Mouse (Mus musculus) monocyte, adult 2 months (primary cell): ENCODE measurements around the gene Aplnr.

Experiments
- DNase-seq, 2 experiments: peaks; one replicate each; pipeline ENCODE4 v3.0.0; 2022; ENCODE audit warnings: low spot score in 2 of 2, low read depth in 1 of 2

Gene Aplnr

DNA sequence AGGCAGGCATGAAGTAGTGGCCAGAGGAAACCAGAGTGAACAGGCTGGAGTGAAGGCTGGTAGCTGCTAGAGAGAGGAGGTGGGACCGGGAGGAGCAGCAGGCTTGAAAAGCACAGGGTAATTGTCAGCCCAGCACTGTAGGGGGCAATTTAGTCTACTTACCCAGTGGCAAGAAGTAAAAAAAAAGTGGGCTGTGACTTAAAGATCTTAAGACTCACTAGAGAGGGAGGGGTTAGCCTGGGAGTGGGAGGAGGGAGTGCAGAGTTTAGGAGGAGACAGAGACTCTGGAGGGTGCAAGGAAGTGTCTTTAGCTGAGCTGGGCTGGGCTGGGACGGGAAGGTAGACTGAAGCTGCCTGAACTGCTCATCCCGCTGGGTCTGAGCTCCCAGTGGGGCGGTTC is at the start of gene Aplnr:
Gene Aplnr (plus strand): TSS at position 137 of the 400 bp plus-strand sequence.
- no peak for DNase-seq

DNA sequence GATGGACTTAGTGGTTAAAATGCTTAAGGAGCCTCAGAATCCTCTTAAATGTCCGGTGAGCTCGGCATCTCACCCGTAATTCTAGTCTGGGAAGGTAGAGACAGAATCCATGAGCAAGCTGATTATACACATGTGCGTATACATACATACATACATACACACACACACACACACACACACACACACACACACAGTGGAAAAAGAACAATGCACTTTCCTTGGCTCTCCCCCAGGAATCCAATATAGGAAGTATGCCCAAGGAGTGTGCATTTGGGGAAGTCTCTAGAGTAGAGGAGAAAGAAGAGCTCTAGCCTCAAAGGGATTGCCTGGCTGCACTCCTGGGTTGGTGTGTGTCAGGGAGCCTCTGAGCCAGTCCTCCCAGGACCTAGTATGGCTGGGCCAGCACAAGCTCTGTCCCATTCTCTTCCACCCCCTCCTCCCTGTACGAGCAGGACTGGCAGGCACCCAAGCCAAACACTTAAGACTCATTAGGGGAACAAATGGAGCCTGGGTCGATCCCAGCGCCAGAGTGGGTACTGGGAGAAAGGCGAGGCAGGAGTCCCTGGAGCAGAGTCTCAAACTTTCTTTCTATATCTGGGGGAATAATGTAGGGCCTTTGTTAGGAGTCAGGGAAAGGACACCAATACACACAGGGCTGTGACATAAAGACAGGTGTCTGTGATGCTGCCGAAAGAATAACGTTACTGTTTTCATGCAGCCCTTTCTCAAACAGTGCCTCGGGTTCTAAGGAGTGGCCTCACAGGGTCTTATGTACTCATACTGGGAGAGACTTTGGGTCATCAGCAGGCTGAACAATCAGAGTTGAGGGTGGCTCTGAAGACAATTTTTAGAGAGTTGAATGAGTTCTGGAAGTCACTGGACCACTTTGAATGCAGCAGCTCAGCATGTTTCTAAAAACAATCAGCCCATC is 47.0 kb upstream of the Aplnr start:
- DNase-seq, result no peak

DNA sequence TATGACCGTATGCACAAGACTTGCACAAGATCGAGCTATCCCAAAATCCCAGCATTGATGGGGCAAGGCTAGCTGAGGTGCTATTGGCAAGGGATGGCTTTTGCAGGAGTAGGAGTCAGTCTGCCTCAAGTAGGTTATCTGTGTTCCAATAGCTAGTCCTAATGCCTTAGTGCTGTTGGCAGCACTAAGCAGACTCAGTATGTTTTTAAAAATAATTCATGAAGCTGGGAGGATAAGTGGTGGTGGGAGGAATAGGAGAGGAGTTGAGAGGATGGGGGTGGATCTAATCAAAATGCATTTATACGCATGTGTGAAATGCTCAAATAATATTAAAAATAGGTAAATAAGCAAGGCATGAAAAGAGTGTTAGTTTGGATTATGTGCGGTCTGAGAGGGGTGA is 44.7 kb upstream of the Aplnr start:
- no peak for DNase-seq

DNA sequence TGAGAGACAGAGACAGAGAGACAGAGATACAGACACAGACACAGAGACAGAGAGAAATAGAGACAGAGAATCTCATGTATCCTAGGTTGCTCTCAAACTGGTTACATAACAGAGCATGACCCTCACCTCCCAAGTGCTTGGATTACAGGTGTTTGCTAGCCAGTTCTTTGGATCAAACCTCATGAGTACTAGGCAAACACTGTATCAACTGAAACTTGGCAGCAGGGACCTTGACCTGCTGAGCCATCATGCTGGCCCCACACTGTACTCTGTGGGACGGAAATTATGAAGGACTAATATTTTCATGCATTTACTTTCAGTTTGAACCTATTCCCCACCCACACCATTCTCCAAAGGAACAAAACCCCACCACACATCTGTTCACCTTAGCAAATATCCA is 42.6 kb upstream of the Aplnr start:
- DNase-seq, result no peak

DNA sequence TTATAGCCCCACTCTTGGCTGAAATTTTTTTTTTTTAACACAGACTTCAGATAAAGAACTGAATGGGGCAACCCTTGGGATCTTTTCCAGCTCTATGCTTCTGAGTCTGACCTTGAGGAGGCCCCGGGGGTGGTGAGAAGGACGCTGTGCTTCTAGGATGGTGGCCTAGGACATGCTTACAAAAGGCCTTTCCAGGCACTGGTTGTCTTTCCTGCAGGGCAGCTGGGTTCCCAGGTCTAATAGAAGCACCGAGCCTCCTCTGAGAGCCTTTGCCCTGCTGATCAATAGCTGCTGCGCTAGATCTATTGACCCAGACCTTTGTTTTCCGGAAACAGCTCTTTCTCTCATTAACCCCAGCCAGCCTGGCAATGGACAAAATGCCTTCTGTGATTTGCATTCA is 40.1 kb upstream of the Aplnr start:
- no peak for DNase-seq

DNA sequence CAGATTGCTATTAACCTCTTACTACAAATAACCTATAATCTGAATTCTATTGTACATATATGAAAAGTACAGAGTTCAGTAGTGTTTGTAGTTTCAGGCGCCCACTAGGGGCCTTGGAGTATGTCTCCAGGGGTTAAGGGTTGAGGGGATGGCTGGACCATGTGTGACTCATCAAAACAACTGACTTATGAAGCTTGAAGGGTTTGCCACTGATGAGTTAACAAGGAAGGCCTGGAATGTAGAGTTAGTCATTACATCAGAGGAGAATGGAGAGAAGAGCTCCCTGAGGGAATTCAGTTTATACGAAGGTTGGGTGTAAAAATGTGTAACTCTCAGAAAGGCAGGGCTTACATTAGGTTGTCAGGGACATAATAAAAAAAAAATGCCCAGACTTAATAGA is 38.0 kb upstream of the Aplnr start:
- DNase-seq, result no peak

DNA sequence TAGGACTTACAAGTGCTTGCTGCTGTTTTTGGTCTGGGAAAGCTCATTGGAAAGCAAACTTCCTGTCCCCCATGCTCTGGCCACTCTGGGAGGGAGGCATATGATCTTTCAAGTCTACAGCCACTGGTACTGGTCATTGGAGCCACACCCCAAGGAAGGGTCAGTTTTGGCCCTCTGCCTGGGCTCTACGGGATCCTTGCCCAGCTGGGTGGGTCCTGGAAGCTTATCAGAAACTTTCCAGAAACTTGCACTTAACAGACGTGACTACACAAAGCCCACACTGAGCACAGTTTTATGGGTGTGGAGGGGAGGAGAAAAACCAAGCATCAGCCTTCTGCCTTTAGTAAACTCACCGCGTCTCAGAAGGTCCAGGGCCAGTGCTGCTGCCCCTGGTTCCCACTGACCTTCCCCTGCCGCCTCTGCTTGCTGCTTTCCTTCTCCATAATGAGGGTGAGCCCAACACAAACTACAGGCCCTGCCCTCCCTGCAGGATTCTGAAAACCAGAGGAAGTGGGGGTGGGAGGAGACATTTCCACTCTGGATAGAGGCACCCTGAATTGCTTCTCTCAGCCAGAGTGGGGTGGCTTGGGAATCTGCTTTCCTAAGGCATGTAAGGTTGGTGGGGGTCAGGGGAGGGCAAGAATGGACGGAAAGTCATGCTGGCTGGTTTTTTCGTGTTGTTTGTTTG is 37.1 kb upstream of the Aplnr start:
- no peak for DNase-seq

DNA sequence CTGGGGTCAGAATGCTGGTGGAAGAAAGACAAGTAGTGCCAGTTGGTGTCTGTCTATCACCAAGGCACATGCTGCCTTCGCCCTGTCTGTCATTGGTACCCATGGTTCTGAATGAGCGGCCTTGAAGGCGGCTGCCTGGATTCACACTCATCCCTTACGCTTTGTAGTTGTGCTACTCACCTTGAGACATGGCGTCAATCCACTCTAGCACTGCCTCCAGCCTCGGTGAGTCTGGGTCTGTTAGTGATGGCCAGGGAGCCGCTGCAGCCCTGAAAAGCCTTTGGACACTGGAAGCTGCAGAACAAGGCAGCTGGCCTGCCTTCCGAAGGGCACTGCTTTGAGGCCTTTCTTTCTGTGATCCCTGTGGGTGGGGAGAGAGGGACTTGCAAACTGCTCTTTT is 32.8 kb upstream of the Aplnr start:
- DNase-seq, result no peak

DNA sequence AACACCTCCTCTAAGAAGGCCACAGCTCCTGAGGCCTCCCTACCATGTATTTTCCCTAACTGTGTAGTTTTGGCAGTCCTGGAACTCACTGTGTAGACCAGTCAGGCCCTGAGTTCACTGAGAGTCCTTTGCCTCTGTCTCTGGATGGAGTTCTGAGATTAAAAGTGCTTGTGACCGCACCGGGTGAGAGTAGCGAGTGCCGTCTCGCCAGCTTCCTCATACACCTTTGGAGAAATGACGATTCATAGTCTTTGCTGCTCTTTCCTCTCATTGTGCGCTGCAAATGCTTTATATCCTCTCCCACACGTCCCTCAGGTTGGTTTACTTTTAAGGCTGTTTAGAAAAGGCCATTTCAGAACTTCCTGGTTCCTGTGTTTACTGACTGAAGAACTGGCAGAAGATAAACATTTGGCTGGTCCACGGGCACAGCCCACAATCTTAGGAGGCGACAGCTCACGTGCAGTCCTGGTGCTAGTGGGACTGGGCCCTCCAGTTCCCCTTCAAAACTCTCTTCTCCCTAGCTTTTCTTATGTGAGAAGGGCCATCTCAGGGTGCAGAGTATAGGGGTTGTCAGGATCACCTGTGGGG is 30.5 kb upstream of the Aplnr start:
- no peak for DNase-seq

GRCm38 (mm10) chr2:85106068-85106790 is 29.8 kb upstream of the Aplnr start:
- no peak for DNase-seq

DNA sequence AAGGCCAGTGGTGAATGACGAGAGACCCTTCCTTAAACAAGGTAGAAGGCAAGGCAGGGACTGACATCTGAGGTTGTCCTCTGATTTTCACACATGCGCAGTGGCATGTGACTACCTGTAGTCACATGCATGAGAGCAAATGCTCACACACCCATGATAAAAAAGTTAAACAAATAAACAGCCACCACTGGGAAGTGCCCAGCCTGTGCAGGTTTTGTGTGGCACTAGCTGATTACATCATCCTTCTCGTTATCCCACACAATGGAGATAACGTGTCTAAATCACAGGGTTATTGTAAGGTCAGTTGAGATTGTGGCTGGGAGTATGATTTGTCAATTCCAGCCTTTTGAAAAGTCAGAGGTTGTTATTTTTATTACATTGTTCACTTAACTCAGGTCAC is 29.1 kb upstream of the Aplnr start:
- DNase-seq, result no peak

- DNase-seq, result no peak
These were observed 25.6 kb upstream of the Aplnr start for GRCm38 (mm10) chr2:85110288-85110875.

DNA sequence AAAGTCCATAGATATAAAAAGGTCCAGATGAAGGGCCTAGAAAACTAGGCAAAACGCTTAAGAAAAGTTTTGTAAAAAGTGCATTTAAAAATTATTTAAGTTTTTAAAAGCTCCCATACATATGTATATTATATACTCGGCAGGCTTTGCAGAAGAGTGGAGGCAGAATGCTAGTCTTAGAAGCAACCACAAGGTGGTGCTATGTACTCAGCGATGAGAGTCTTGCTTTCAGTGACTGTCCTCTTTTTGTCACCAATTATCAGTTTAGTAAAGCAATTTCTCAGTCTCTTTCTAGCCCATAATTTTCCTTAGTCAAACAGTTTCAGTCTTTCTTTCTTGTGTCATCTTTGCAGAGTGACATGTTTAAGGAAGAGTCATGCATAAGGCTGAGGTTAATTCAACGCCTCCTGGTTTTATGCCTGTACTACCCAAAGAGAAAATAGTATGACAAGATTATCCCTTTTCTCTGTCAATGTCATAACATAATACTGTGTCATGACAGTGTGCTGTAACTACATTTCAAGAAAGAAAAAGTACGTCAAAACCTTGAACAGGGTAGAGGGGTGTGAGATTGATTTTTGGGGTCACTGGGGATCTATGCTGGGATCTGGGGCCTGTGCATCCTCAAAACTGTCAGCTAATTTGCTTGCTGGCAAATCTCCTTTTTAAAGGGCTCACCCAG is 12.7 kb upstream of the Aplnr start:
- no peak for DNase-seq

DNA sequence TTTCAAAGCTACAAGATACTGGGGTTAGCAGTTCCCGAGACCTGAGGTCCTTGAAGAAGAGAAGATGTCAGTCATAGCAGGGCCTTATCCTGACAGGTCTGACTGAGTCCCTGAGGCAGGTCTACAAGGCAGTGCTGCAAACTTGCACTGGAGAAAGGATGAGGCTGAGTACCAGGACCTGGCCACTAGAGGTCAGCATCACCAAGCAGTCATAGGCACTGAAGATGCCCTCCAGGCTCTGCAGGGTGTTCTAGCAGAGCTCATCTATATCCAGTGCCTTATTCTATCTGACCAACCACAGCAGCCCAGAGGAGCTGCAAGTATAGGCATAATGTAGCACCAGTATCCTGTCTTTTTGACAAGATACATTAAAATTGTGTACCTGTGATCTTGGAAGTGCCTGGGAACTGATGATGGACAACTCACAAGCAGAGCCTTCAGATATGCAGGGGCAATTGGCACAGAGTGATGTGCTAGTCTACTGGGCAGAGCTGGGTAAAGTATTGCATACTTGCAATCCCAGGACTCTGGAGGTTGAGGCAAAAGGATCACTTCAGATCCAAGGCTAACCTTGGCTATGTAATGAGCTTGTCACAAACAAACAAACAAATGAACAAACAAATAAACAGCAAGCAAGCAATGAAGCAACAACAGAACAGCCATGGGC is 12.0 kb upstream of the Aplnr start:
- no peak for DNase-seq

DNA sequence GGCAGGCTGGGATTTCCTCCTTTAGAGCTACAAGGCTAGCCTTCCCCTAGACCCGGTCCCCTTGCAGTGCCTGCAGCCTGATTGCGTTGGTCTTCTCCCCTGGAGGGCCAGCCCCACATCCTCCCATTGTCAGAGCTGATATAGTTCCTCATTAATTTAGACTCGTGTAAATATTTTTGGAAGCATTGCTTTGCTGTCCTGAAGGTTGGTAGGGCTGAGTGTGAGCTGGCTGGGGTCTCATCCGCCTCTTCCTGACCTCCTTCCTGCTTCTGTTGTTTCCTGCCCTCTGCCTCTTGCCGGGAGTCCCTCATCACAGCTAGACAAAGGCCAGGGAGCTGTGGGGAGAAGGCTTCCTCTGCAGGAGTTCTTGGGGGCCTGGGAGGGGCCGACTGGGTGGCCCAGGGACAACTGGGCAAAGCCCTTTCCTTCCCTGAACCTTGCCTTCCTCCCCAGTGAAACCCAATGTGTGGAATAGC is 6.5 kb upstream of the Aplnr start:
- no peak for DNase-seq

- no peak for DNase-seq
These were observed 4.8 kb upstream of the Aplnr start for GRCm38 (mm10) chr2:85131226-85131625.

GRCm38 (mm10) chr2:85131724-85132123 is 4.3 kb upstream of the Aplnr start:
- no peak for DNase-seq

DNA sequence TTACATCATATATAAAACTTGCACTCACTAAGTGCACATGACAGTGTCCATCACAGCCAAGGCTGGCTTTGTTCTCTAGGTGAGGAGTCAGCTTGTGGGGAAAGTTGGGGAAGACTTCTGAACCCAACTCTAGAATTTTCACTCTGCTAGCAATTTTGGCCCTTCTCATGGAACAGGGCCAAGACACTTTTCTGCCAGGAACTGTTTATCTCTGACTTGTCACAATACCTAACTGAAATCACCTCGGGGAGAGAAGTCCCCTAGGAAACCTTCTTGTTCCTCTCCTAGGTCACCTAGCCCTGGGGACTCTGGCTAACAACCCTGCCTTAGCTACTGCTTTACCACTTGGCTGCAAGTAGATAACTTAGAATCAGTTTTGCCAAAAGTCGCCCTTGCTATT is 3.8 kb upstream of the Aplnr start:
- DNase-seq, result no peak

GRCm38 (mm10) chr2:85135099-85135498 is 926 bp upstream of the Aplnr start:
- no peak for DNase-seq
